Mouse (Mus musculus): ENCODE measurements around the gene Neb. TPM values are rescaled to one million over a fixed set of nuclear protein-coding genes. Genes with fewer than 3 reads are reported as not detected.

Neb gene
- total RNA-seq, 2 experiments from 2014 or later: 3,675 to 3,755 TPM

DNA sequence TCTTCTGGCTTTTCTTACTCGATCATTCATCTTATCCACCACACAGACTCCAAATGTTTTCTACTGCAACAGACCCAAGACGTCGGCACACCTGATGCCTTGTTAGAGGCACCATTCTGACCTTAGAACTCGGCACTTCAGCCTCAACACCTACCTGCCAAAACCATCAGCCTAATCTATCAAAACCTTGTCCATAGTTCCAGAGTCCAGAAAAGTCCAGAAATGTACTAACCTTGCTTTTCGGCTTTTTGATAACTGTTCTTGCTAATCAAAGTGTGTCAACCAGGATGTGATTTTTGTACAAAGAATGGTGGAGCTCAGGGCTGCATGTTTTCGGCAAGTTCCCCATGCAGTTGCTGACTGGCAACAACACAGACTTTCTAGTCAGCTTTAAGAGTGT lies 3.6 kb downstream of the Neb start:
- no peak for DNase-seq

DNA sequence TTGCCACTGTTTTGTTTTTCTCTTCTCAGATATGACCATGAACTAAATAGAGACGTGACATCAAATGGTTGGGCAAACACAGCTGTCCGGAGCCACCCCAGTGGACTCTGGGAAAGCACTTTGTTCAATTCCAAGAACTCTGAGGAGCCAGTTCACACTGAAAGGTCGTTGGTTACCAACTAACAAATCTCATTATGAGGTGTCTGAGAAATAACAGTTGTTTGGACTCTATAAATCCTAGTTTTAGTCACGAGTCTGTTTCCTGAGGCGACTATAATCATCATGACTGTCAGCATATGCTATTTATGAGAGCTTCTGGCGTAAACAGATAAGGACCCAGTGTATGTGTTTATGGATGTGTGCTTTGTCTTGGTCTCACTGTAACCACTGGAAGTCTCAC lies 5.8 kb downstream of the Neb start:
- no peak for DNase-seq

DNA sequence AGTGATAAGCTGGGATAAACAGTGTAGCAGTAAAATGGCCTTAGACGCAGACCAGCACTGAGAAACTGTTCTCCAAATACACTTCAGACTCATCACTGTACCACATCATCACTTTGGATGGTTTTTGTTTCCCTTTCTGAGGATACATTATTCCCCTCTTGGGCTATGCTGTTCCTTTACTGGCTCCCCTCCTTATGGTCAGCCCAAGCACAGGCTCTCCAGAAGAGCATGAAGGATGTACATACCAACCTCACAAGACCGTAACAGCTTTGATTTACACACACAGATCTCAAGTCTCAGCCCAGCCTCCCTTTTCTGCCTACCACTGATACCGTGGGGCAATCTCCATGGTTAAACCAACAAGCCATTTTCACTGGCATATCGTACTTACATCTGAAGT lies 6.2 kb downstream of the Neb start:
- DNase-seq: no peak

DNA sequence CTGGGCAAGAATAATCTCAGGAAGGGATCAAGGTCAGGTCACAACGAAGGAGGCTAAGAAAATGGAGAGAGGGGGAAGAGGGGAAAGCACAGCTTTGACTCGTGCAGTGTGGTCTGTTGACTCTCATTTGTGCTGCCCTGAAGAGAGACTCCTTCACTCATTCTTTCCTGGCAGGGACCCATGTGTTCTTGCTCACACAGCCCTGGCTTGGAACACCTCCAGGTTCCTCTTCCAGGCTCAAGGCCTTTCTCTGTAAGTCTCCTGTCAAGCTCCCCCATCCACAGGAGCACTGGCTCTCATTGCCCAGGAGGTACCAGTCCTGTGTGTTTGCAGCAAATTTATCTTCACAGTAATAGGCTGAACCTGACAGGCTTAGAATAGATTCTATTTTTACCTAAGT lies 7.2 kb downstream of the Neb start:
- peak; percentile 48 for DNase-seq

DNA sequence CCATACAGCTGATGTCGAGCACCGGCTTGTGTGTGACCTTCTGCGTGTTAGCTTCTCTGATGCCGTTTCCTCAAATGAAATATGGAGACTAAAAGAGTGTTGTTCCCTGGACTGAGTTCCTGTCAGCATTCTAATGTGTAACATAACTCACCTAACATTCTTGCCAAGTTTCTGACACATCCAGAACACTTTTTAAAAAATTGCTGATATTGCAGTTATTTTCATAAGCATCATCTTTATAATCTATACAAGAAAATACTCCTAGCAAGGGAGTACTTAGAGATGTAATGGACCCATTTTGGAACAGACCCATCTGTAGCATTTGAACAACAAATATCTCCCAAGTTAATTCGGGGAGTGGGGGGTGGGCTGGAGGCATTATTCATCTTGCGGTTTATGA lies 8.7 kb downstream of the Neb start:
- no peak for DNase-seq

DNA sequence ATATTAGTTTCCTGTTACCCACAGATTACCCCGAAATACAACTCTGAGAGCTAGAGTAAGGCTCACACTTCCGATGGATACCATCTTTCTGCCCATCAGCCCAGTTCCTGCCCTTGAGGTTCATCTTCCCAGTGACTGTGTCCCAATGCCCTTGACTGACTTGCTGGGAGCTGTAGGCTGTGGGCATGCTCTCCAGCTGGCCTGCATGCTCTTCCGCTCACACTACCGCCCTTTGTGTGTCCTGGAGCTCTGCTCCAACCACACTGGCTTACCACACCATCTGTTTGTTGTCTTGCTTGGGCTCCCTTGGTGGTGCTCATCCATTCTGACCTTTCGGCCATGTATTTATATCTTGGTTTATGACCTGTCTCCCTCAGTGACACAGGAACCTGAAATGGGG lies 10.6 kb downstream of the Neb start:
- no peak for DNase-seq

DNA sequence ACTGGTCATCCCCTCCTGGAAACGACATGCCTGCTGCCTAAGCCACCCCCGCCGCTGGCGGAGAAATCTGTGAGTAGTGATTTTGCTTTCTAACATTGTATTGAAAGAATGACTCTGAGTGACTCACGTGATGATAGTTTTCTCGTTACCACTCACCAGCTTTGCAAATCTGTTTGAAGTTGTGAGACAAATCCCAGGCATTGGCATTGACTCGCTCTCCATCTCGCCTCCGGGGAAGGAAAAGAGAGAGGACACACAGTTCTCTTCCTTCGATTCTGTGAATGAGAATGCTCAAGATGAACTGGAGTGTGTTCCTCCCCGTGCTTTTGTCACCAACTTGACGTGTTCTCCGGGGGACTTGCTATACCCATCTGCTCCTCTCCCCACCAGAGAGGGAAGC lies 11.0 kb downstream of the Neb start:
- DNase-seq: no peak

DNA sequence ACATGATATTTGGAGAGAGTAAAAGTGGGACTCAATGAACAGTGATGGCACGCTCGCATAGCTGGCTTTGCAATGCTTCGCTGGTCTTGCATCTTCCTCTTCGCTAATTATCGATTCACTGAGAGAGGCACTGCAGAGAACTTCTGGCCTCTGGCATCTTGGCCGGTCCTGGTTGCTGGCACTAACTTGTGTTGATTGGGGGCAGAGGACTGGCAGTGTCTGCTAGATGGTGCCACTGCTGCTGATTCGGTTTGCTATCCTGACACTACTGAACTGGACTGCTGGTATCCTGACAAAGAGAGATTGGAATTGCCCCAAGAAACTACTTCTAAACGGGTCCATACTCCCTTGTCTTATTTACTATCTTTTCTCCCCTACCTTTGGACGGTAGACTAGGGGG lies 17.2 kb downstream of the Neb start:
- no peak for DNase-seq

DNA sequence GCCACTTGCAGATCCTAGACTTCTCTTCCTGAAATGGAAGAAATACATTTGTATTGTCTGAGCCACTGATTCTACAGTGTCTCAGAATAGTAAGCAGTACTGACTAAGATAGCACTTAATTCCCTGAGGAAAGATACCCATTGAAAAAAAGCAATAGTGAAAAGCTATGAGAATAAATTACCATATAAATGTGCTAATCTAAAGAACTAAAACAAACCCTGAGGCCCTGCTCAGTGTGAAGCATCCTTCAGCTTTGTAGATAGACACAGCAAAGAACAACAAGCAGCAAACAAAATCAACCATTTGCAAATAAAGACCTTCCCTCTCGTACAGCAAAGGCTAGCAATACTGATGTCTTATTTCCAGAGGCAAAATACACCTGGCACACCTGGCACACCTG lies 18.6 kb downstream of the Neb start:
- DNase-seq: no peak

DNA sequence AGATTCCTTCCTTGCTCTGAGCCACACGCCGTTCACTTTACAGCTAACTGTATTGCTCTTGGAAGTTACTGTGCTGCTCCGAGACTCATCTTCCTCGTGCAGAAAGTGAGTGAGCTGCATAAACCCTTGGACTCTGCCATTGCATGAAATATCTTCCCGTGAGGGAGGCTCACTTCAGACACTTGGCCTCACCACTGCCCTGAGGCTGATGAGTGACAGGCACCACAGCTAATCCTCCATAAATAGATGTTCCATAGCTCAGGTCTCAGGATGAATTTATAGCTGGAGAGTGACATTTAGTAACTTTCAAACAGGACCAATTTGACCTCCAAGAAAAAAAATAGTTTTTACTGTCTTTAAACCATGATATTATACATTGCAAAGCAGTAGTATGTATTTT lies 20.1 kb downstream of the Neb start:
- no peak for DNase-seq

DNA sequence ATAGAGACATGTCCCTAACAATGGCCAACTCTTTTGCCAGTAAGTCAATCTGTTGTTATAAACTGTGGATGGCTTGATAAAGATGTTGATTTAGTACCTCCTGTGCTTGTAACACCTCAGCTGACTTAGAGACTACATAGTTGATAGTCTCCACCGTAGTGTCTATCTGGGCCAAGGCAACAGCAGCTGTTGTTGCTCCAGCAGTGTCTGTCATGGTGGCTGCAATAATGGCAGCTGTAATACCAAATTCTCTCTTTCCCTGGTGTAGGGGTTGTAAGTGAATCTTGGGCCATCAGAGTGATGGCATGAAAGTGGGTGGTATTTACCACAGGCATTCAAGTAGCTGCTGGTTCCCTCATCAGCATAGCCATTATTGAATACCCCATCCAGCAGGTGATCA lies 27.2 kb downstream of the Neb start:
- no peak for DNase-seq

DNA sequence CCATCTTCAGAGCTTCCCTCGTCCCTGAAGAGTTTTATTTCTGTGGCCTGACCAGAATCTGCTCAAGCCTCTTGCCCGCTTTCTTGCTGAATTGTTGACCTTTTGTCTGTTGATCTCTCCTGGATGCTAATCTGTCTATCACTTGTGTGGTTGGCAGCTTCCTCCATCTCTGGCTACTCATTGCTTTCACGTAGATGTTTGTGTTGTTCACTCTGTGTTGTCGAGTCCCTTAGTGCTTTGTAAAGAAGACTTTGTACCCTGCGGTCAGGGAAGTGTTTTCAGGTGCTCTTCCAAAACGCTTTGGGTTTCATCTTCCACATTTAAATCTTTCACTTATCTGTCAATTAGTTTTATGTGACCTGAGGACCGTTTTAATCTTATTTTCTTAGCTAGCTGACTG lies 37.3 kb downstream of the Neb start:
- no peak for DNase-seq

DNA sequence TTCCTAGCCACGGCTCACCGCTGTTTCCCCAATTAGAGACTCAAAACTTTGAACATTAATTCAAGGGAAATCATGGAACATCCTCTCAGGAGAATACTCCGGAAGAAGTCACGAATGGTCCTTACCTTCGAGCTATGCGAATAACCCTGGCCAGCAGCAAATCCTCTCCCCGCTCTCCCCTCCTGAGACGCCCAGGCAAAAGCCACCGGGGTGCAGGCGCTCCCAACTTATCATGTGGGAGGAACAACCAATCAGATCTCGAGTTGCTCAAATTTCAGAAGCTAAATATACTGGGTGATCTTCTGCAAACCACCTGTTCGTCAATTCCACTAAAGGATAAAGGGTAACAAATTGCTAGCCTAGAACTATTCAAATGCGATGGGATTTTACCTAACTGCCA lies 42.7 kb downstream of the Neb start:
- DNase-seq: peak; percentile 52

DNA sequence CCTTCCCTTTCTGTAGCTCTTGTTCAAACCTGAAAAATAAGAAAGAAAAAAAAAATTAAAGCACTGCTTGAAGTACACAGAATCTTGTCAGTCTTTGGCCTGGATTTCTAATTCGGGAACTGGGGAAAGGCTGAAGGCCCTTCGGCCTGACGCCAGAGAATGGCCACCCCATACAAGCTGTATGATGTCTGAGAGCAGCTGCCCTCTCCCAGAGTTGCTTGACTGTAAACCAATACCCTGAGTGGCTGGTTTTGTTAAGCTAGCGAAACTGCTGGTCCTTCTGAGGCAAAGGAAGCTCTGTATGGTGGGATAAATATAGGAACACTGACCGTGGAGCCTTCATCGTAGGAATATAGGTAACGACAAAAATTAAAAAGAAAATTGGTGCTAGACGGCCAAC lies 43.2 kb downstream of the Neb start:
- peak; percentile 55 for DNase-seq

DNA sequence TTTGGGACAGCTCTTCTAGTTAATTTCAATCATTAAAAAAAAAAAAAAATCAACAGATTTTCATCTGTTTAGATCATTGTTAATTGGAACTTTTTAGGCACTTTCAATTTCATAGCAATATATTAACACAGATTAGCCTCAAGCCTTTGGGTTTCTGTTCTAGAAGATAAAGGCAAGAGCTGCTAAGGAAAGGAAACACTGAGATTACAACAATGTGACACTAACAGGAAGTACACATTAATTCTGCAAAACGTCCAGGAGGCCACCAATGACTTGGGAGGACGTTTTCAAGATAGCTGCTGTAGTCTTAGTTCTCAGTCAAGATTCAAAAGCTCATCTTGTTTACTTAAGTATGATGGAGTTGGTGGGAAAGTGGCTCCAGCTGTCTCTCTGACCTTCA lies 44.7 kb downstream of the Neb start:
- DNase-seq: no peak

DNA sequence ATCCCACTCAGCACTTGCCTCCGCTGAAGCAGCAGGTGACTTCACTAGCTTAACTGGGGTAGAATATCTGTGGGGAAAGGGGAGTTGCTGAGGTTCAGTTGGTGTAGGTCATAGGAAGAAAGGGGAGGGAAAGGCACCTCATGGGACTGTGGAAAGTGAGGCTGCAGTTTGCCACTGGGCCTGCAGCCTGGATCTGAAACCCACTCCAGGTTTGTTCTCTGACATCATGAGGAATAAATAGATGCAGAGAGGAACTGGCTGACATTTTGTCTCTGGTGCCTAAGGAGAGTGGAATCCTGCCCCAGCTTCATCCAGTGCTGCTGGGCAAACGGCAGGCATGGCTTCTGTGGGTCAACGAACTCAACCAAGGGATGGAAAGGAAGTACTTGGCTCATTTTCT lies 46.5 kb downstream of the Neb start:
- DNase-seq: no peak

DNA sequence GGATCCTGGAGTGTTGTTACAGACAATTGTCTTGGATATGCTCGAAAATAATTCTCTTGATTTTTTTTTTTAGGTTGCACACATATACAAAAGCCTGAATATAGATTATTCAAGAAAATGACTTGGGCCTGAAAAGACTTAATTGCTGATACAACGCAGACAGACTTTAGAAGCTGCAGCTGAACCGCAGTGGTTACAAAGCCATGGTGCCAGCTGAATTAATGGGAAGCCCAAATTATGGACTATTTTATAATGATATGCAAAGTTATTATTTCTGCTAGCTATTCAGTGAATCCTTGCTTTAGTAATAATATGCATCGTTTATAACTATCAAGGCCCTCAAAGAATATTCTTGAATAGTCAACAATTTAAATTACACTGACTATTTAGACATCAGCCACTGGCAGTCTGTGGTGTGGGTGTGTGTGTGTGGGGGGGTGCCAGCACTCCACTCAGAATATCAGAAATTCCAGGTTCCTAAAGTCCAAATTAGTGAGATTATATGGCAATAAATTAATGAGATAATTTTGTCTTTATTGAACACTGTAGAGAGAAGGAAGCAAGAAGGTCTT lies 50.9 kb downstream of the Neb start:
- no peak for DNase-seq

DNA sequence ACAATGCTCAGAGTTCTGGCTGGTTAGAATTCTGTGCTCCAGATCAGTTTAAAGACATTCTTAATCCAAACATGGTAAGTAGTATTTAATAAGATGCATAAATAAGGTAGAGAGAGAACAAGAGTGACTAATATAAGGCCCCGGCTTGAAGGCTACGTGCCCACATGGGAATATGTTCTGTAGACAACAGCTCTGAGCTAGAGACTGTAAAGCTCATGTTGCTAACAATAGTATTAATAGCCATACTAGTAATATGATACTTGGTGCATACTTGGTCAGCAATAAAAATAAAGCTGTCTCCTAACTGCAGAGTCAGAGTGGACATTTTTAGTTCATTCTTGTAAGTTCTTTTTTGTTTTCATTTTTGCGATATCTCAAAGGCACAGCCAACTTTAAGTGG lies 56.4 kb downstream of the Neb start:
- DNase-seq: no peak

DNA sequence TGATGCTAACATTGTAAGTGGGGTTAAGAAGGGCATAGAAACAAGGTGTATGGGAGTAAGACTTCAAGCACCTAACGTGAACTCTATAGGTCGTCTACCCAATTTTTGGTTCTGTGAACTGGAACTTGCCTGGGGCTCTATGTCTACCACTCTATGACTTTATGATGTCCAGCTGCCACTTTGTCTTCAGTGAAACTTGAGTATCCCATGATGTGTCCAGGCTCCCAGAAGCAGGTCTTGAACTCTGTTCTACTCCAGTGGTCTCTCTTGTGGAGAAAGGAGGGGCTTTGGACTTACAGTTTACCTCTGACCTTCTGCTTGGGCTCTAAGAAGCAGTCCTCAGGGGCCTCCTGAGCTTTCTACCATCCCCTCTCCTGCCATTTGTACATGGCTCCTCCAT lies 58.1 kb downstream of the Neb start:
- DNase-seq: no peak

DNA sequence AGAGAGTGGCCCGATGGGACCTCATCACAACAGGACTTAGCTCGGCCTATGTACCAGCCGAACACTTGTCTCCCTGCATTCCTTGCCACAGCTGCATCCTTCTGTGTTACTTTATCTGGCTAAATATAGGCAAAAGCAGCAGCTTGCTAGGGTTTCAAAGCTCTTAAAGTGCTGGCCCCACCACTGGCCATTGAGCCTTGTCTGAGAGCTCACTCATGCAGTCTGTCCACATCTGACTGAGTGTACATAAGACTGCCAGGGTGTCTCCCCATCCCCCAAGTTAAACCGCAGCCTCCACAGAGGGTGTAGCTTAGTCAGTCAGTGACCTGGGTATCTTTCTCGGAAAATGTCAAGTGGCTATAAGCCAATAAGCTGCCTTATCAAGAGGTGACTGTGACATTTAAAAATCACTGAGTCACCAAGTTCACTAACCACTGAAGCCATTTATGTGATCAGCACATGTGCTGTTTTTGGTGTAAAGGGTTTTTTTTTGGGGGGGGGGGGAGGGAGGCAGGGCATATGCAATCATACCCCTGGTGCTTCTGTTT lies 59.2 kb downstream of the Neb start:
- no peak for DNase-seq

DNA sequence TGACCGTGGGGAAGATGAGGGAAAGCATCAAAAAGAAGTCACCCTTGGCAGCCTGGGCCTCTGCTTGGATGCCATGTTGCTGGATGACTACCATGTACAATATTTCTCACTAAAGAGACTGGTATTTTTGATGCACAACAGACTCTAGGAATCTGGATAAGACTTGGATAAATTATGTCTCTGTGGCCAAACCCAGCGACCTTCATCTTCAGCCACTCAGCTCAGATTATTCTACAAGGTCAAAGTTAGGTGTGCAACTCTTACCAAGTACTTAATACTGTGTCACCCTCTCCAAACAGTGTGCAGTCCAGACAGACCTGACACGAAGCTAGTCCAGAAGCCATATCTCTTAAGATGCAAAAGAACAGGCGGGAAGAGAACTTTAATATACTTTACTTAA lies 60.8 kb downstream of the Neb start:
- DNase-seq: no peak

DNA sequence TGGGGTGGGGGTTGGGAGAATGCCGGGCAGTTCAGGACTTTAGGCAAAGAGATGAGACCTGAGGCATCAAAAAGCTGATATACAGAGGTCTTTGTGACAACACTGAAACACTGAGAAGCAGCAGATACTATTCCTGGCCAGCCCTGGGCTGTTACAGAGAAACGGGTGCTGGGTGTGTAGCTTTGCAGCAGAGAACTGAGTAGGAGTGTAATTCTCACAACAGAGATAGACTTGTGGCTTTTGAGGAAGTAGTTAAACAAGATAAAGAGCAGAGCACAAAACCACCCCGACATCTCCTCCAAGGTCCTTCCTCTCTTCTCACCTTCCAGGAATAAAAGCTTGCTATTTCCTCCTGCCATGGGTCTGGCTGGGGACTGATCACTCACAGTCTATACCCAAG lies 62.5 kb downstream of the Neb start:
- no peak for DNase-seq

DNA sequence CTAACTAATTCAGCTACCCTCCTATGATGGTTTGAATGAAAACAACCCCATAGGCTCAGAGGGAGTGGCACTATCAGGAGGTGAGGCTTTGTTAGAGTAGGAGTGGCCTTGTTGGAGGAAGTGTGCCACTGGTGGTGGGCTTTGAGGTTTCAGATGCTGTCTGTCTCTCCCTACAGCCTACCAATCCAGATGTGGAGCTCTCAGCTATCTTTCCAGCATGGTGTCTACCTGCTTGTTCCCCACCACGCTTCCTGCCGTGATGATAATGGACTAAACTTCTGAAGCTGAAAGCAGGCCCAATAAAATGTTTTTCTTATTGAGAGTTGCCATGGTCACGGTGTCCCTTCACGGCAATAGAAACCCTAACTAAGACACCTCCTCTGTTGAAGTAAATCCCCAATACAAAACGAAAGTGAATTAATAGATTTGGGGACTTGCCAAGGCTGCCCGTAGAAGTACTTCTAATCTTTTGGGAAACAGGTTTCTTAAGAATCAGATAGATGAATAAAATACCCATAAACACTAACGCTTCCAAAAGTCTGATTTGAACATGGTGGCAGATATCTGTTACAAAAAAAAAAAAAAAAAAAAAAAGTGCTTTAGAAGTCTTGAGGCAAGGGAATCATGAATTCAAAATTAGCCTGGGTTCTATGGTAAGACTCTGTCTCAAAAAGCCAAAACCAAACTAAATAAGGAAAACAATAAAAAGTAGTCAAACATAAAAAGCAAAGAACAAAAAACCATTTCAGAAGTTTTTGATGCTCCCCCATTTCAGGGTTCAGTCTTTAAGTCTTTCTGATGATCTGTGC lies 63.1 kb downstream of the Neb start:
- DNase-seq: no peak

DNA sequence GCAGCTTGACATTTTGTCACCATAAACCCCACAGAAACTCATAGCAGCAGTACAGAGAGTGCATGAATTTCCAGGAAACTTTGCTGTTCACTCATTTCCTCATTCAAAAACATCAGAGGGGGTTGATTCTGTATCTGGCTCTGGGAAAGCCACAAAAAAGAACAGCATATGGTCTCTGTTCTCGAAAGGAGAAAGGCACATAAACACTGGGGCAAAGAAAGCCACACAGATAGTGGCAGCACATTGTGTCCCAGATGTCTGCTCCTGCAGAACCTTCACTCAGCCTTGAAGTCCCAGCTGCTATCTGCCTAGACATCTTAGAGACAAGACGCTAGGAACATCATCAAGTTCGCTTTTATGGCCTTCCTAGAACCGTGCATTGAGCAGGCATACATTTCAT lies 67.5 kb downstream of the Neb start:
- no peak for DNase-seq

All from gastrocnemius, postnatal 10 days (tissue).